8 mouse cellular contexts compared by ENCODE assay signal in the genomic region with DNA sequence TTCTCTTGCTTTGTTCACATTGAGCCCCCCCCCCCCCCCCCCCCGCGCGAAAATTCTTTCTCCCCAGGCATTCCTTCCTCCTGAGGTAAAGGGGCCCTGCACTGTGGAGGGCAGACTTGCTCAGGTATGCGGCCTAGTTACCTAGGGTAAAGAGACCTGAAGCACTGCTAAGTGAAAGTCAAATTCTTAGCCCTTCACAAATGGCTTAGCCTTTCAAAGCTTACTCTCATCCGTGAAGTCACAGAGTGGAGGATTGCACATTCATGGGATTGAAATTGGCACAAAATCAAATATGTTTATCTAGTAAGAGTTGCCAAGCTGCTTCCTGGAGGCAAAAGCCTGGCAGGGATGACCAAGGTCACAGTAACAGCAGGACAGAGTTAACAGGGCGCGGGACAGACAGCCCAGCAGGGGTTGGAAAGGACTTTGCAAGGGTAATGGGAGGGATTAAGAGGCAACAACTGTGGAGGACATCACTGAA.
A peak's percentile ranks its signal among the peaks of the same experiment; 100 is the strongest.
DNase-seq lines count a peak whose midpoint lies in the region; ATAC-seq lines count a peak whose summit lies in the region.

No protein-coding gene starts in this region.

- H3K9me3 ChIP-seq in kidney, embryonic 14.5 days (ENCODE audit: control insufficient read depth, low read length), result no peaks in the 10 kb centered on the region
- no peaks in the 10 kb centered on the region for H3K9me3 ChIP-seq in stomach, embryonic 14.5 days (ENCODE audit: control insufficient read depth, low read depth, low read length)

- WGBS in kidney, embryonic 14.5 days, result 33% methylated on average over 5 of the region's 7 CpGs
- WGBS in stomach, embryonic 14.5 days, result 34% methylated on average over 5 of the region's 7 CpGs

- H3K27me3 ChIP-seq in kidney, embryonic 14.5 days (ENCODE audit: control insufficient read depth, insufficient read depth, low read length), result no peaks in the 10 kb centered on the region
- H3K27me3 ChIP-seq in stomach, embryonic 14.5 days (ENCODE audit: control insufficient read depth, insufficient read depth, low read length), result no peaks in the 10 kb centered on the region

- peak; percentile 46; the same call in 1 of the 2 replicates for ATAC-seq in kidney, embryonic 14.5 days (ENCODE audit: low FRiP score, low TSS enrichment)
- peak; percentile 37; the same call in 1 of the 2 replicates for ATAC-seq in stomach, embryonic 14.5 days (ENCODE audit: insufficient number of reproducible peaks, insufficient read depth, low FRiP score, low read depth)

- H3K9ac ChIP-seq in kidney, embryonic 14.5 days (ENCODE audit: low read depth, low read length), result no peak overlapping the region
- no peak overlapping the region for H3K9ac ChIP-seq in stomach, embryonic 14.5 days (replicated peaks; ENCODE audit: low read depth, low read length)

- H3K27ac ChIP-seq in kidney, embryonic 14.5 days (ENCODE audit: low read depth, low read length), result peak overlapping the region; percentile 17; the same call in 1 of the 2 replicates
- peak overlapping the region; percentile 22; the same call in 1 of the 2 replicates for H3K27ac ChIP-seq in stomach, embryonic 14.5 days (ENCODE audit: low read length)

- no peaks in the 10 kb centered on the region for H3K36me3 ChIP-seq in kidney, embryonic 14.5 days (ENCODE audit: control insufficient read depth, insufficient read depth, low read length)
- no peaks in the 10 kb centered on the region for H3K36me3 ChIP-seq in stomach, embryonic 14.5 days (ENCODE audit: control insufficient read depth, insufficient read depth, low read length)

- no peak overlapping the region for H3K4me3 ChIP-seq in kidney, embryonic 14.5 days (ENCODE audit: low read length)
- H3K4me3 ChIP-seq in stomach, embryonic 14.5 days (ENCODE audit: low read depth, low read length), result no peak overlapping the region

- H3K4me2 ChIP-seq in kidney, embryonic 14.5 days (replicated peaks; ENCODE audit: low read depth, low read length), result no peak overlapping the region
- no peak overlapping the region for H3K4me2 ChIP-seq in stomach, embryonic 14.5 days (replicated peaks; ENCODE audit: low read depth, low read length)

- DNase-seq in lung, adult 18-20 months, result peak; percentile 39 to 52
- no peak for DNase-seq in lung, postnatal 14 days
- peak; percentile 23 to 54 for DNase-seq in heart, adult 9 months (ENCODE audit: low spot score in 2 of 2)
- no peak for DNase-seq in cerebellum, adult 11 months
- no peak for DNase-seq in cerebellum, adult 9-11 months
- DNase-seq in right cerebral cortex, postnatal 25 days, result no peak

- peaks cover 3% of the 10 kb centered on the region; the same call in 1 of the 2 replicates for H3K4me1 ChIP-seq in kidney, embryonic 14.5 days (ENCODE audit: control insufficient read depth, insufficient read depth, low read length)
- 0 out of 2 replicates have a peak, but pooled peaks cover 6% of the 10 kb centered on the region for H3K4me1 ChIP-seq in stomach, embryonic 14.5 days (ENCODE audit: control insufficient read depth, insufficient read depth, low read length)

Comparison
In these comparisons a context has a peak if more than half of its experiments do, and no peak if none do; other contexts are left out.
1. DNase-seq: peak in lung, adult 18-20 months (2 of 2) and heart, adult 9 months (2 of 2); none in lung, postnatal 14 days (single experiment), cerebellum, adult 11 months (single experiment), cerebellum, adult 9-11 months (single experiment) and right cerebral cortex, postnatal 25 days (single experiment).